Mouse (Mus musculus) liver, embryonic 16.5 days (tissue): ENCODE measurements at regions not wholly inside any gene's neighbourhood (a gene's known extent, or its start where the extent isn't known, plus 50 kb on each side); places are given as distances from the start of the nearest gene placed in this dataset.

ENCODE experiments used
- ATAC-seq: fragments of 200-750 bp; cut with Nextera tagmentation; 2 replicates; pipeline ENCODE4 v1.8.0; 2017; ENCODE audit warnings: low read depth, mild to moderate bottlenecking, moderate number of reproducible peaks, moderate library complexity
- H3K27ac ChIP-seq: fragments of 300-500 bp; sonication (generic); 2 replicates; pipeline ENCODE4 v1.5.1; 2014; ENCODE audit warnings: mild to moderate bottlenecking, low read length
- H3K27me3 ChIP-seq: fragments of 300-500 bp; sonication (generic); 2 replicates; pipeline ENCODE4 v1.6.1; 2014; ENCODE audit warnings: low read depth, low read length, mixed read lengths; ENCODE audit not compliant: control insufficient read depth, insufficient read depth
- H3K36me3 ChIP-seq: fragments of 300-500 bp; sonication (generic); 2 replicates; pipeline ENCODE4 v1.6.1; 2014; ENCODE audit warnings: mild to moderate bottlenecking; ENCODE audit not compliant: control insufficient read depth, insufficient read depth
- H3K4me1 ChIP-seq: fragments of 300-500 bp; sonication (generic); 2 replicates; pipeline ENCODE4 v1.6.1; 2014; ENCODE audit warnings: low read depth, low read length, mixed read lengths; ENCODE audit not compliant: control insufficient read depth
- H3K4me2 ChIP-seq: fragments of 300-500 bp; sonication (generic); 2 replicates; pipeline ENCODE4 v1.6.1; 2014; ENCODE audit warnings: low read depth, low read length, mixed read lengths
- H3K4me3 ChIP-seq: fragments of 300-500 bp; sonication (generic); 2 replicates; pipeline ENCODE4 v1.5.1; 2014; ENCODE audit warnings: low read depth, mild to moderate bottlenecking, low read length
- H3K9ac ChIP-seq: fragments of 300-500 bp; sonication (generic); 2 replicates; pipeline ENCODE4 v1.6.1; 2014; ENCODE audit warnings: low read depth, low read length
- H3K9me3 ChIP-seq: fragments of 300-500 bp; sonication (generic); replicated peaks from 2 replicates; pipeline ENCODE4 v1.6.1; 2016; ENCODE audit warnings: low read length; ENCODE audit not compliant: control insufficient read depth
- WGBS: fragments of 180-500 bp; shearing (Covaris S2); extraction: QIAGEN DNeasy Blood & Tissue Kit; methylation state at CpG from one replicate; pipeline ENCODE4 v1.1.7; 2014; ENCODE audit not compliant: insufficient replicate concordance; 5-methylcytosine and 5-hydroxymethylcytosine counted together

- no peak for ATAC-seq
- Histone ChIP-seq H3K27me3 (no peaks in the 10 kb centered on the region), H3K27ac (no peak overlapping the region), H3K9me3 (no peaks in the 10 kb centered on the region), H3K4me3 (no peak overlapping the region), H3K4me1 (no peaks in the 10 kb centered on the region), H3K36me3 (no peaks in the 10 kb centered on the region), H3K4me2 (no peak overlapping the region), H3K9ac (no peak overlapping the region)
- WGBS, result 45% methylated on average over 1 of the region's 1 CpGs
Observed at GRCm38 (mm10) chr3:54443791-54444190, 82.9 kb downstream of the Postn start.

- H3K36me3 ChIP-seq, result no peaks in the 10 kb centered on the region
- H3K27ac ChIP-seq, result no peak overlapping the region
- H3K4me3 ChIP-seq, result no peak overlapping the region
- no peaks in the 10 kb centered on the region for H3K27me3 ChIP-seq
- no peak overlapping the region for H3K4me2 ChIP-seq
- ATAC-seq, result no peak
- H3K9me3 ChIP-seq, result no peaks in the 10 kb centered on the region
- H3K4me1 ChIP-seq, result no peaks in the 10 kb centered on the region
- 24% methylated on average over 3 of the region's 3 CpGs for WGBS
- H3K9ac ChIP-seq, result no peak overlapping the region
Observed at GRCm38 (mm10) chr3:54446889-54447288, 86.0 kb downstream of the Postn start.

GRCm38 (mm10) chr3:54457416-54457815 is 96.5 kb downstream of the Postn start:
- ATAC-seq, result no peak
- Histone ChIP-seq H3K27me3 (no peaks in the 10 kb centered on the region), H3K4me3 (no peak overlapping the region), H3K4me2 (no peak overlapping the region), H3K27ac (no peak overlapping the region), H3K9ac (no peak overlapping the region), H3K9me3 (no peaks in the 10 kb centered on the region), H3K4me1 (no peaks in the 10 kb centered on the region), H3K36me3 (no peaks in the 10 kb centered on the region)
- 63% methylated on average over 2 of the region's 2 CpGs for WGBS

DNA sequence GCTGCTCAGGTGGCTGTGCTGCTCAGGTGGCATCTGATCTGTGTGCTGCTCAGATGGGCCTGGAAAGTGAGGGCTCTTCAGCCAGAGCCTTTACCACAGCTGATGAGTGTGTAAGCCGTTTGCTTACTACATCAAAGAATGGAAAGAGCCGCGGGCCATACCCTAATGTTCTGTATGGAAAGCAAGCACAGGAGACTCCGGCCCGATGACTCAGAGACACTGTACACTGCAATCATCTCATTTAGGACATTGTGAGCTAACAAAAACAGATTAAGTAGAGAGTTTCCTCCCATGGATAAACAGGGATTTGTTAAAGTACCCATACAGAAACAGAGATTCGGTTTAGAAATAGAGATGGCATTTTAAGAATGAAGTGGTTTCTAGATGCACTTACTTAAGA is 100.5 kb downstream of the Postn start:
- H3K9me3 ChIP-seq, result no peaks in the 10 kb centered on the region
- WGBS, result 70% methylated on average over 6 of the region's 6 CpGs
- H3K4me2 ChIP-seq, result no peak overlapping the region
- no peaks in the 10 kb centered on the region for H3K27me3 ChIP-seq
- H3K4me3 ChIP-seq, result no peak overlapping the region
- no peak for ATAC-seq
- H3K27ac ChIP-seq, result no peak overlapping the region
- H3K4me1 ChIP-seq, result no peaks in the 10 kb centered on the region
- no peak overlapping the region for H3K9ac ChIP-seq
- no peaks in the 10 kb centered on the region for H3K36me3 ChIP-seq

DNA sequence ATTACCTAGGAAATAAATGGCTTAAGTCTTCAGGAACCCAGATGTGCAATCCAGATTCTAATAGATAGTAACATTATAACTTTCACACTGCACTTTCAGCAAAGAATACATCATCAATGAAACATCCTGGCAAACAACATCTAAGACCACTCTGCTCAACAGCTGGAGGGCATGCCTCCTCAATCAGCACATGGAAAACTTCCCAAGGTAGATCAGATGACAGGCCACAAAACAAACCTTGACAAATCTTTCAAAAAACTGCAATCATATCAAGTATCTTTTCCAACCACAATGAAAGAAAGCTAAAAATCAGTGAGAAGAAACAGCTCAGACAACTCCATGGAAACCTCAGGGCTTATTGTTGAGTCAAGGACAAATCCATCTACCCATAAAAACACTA is 105.2 kb downstream of the Postn start:
- ATAC-seq, result no peak
- H3K4me2 ChIP-seq, result no peak overlapping the region
- H3K27ac ChIP-seq, result no peak overlapping the region
- H3K4me1 ChIP-seq, result no peaks in the 10 kb centered on the region
- no peaks in the 10 kb centered on the region for H3K36me3 ChIP-seq
- H3K9ac ChIP-seq, result no peak overlapping the region
- no peaks in the 10 kb centered on the region for H3K27me3 ChIP-seq
- no peak overlapping the region for H3K4me3 ChIP-seq
- no peaks in the 10 kb centered on the region for H3K9me3 ChIP-seq

DNA sequence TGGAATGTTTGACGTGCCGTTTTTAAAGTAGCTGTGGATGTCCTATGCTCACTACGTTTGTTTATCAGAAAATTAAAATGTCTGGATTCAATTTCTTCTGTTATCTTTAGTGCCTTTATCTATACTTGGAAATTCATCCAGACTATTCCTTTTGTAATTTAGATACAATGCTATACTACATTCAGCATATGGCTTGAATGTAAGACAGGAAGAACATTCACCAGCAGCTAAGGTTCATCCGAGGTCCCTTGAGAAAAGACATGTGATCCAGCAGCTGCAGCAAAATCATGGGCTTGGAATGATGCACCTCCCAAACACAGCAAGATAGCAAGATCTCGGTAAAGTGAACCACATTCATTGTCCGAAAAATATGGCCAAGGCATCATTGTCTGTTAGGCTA is 113.3 kb downstream of the Postn start:
- Histone ChIP-seq H3K9me3 (no peaks in the 10 kb centered on the region), H3K27me3 (no peaks in the 10 kb centered on the region), H3K4me2 (no peak overlapping the region), H3K27ac (no peak overlapping the region), H3K36me3 (no peaks in the 10 kb centered on the region), H3K4me3 (no peak overlapping the region), H3K9ac (no peak overlapping the region), H3K4me1 (no peaks in the 10 kb centered on the region)
- WGBS, result 58% methylated on average over 6 of the region's 6 CpGs
- ATAC-seq, result no peak

DNA sequence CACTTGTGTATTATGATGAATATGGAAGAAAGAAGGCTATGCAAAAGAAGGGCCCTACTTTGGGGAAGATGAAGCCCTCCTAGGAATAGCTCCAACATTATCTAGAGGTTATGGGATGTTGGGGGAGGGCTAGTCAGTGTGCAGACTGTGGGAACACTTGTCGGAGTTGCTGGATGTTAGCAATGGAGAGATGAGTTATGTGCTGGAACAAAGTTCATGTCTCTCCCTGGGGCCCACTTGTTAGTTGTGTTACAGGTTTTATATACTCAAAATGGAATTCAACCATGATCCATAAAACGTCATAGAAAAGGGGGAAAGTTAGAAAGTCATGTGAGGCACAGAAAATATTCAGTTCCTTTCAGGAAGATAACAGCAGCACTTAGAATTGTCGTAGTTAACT is 115.0 kb downstream of the Postn start:
- H3K9me3 ChIP-seq, result no peaks in the 10 kb centered on the region
- no peak overlapping the region for H3K4me3 ChIP-seq
- no peak overlapping the region for H3K27ac ChIP-seq
- no peaks in the 10 kb centered on the region for H3K27me3 ChIP-seq
- no peak overlapping the region for H3K9ac ChIP-seq
- WGBS, result 47% methylated on average over 3 of the region's 3 CpGs
- no peaks in the 10 kb centered on the region for H3K36me3 ChIP-seq
- ATAC-seq, result no peak
- H3K4me1 ChIP-seq, result no peaks in the 10 kb centered on the region
- no peak overlapping the region for H3K4me2 ChIP-seq

DNA sequence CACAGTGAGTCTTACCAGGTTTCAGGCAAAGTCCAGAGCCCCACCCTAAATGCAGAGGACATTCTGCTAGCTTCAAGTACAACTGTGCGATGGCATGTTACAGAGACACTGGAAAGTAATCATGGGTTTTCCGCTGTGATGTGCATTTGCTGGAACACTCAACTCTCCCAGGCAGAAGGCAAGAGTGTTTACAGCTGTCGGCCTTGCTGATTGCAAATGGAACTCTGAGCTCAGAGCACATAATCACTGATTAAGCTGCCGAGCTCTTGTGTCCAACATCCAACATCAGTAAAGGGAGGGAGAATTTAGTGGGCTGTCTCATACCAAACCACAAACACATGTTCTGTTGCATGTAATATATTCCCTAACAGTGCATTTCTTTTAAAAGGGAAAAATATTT is 117.1 kb downstream of the Postn start:
- H3K9ac ChIP-seq, result no peak overlapping the region
- H3K27me3 ChIP-seq, result no peaks in the 10 kb centered on the region
- no peaks in the 10 kb centered on the region for H3K4me1 ChIP-seq
- H3K36me3 ChIP-seq, result no peaks in the 10 kb centered on the region
- no peak overlapping the region for H3K4me3 ChIP-seq
- WGBS, result 59% methylated on average over 4 of the region's 4 CpGs
- H3K9me3 ChIP-seq, result no peaks in the 10 kb centered on the region
- ATAC-seq, result no peak
- no peak overlapping the region for H3K27ac ChIP-seq
- H3K4me2 ChIP-seq, result no peak overlapping the region

DNA sequence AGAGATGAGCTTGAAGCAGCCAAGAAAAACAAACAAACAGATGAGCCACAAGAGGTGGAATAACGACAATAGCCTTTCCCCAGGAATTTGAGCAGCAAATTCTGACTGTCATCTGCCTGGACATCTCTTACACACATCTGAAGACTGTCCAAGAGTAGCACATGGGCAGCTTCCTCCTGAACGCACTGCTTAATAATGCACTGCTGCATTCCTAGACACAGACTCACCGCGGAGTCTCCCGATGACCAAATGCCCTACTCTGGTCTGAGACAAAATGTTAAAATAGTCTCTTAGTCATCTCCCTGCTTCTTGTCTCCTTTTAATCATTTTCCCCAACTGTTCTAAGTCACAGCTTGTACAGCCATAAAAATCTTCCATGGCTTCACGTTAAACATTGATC is 119.3 kb downstream of the Postn start:
- ATAC-seq, result no peak
- Histone ChIP-seq H3K4me2 (no peak overlapping the region), H3K27ac (no peak overlapping the region), H3K9ac (no peak overlapping the region), H3K36me3 (no peaks in the 10 kb centered on the region), H3K4me3 (no peak overlapping the region), H3K4me1 (no peaks in the 10 kb centered on the region), H3K9me3 (no peaks in the 10 kb centered on the region), H3K27me3 (no peaks in the 10 kb centered on the region)
- 67% methylated on average over 6 of the region's 6 CpGs for WGBS

DNA sequence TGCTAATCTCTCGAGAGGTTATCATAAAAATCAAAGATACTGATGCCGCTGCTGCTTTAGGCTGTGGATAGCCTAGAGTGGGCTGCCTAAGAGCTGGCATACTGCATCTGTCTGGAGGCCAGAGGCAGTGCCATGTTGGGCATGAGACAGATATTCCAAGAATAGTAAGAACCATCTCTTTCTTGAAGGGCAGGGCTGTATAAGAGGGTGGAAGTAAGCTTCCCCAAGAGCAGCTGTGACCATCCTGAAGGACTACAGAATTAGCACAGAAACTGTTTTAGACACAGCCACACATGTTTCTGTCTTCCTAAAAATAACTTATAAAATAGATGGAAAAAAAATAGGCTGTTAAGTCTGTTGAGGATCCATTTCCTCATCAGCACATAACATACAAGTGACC is 126.4 kb downstream of the Postn start:
- Histone ChIP-seq H3K36me3 (no peaks in the 10 kb centered on the region), H3K27ac (no peak overlapping the region), H3K9ac (no peak overlapping the region), H3K4me2 (no peak overlapping the region), H3K27me3 (no peaks in the 10 kb centered on the region), H3K4me3 (no peak overlapping the region), H3K9me3 (no peaks in the 10 kb centered on the region), H3K4me1 (no peaks in the 10 kb centered on the region)
- ATAC-seq, result no peak
- WGBS, result 78% methylated on average over 2 of the region's 2 CpGs
